Mouse (Mus musculus) frontal cortex, postnatal 14 days (tissue): ENCODE results near the gene Ago3.

Experiments used
- DNase-seq, 2 experiments: peaks; one replicate each; pipeline ENCODE4 v3.0.0; 2022; ENCODE audit warnings: low spot score in 2 of 2

Ago3 gene

GRCm38 (mm10) chr4:126429347-126430079 lies at the start of gene Ago3:
TSS of gene Ago3 (minus strand) at chr4:126429556.
- DNase-seq: peak; percentile 83 to 89

- DNase-seq: no peak
These were observed 43.7 kb upstream of the Ago3 start for GRCm38 (mm10) chr4:126473031-126473430.

DNA sequence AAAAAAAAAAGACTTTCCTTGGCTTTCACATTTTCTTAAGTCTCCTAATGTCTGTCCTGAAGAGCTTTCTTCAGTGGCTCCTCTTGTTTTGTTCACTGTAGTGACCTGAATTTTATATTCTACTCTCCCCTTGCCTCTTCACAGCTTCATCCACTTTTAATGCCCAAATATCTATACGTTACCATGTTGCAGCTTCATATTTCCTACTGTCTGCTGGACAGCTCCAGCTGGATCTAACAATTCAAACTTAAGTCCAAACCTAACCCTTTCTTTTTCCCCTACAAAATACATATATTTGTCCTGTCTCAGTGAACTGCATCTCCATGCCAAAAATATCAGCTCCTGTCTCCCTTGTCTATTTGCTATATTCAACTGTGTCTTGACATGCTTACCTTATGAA lies 40.0 kb upstream of the Ago3 start:
- DNase-seq: no peak

- DNase-seq: no peak
These were observed 39.6 kb upstream of the Ago3 start for GRCm38 (mm10) chr4:126468925-126469324.

DNA sequence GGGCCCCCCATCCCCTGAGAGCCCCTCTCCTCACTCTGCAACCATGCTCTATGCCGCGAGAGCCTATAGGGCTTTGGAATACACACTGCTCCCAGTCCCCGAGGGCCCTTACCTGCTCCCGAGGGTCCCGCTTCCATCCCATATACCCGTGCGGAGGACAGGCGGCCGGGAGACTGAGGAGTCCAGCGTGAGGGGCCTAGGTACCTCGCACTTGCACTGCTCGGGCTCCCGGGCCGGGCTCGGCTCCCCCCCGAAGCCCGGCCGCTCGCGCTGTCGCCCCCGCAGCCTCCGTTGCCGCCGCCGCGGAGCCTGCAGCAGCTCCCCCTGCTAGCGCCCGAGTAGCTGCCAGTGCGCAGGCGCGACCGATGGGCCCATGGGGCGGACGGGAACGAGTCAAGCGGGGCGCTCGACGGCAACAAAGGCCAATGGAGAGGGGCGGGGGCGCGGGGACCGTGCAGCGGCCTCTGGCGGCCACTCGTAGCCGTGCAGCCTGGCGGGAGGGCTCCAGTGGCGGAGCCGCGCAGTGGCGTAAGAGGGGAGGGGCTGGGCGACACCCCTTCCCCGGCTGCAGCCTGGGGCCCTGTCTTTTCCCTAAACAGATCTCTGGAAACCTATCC lies 39.0 kb upstream of the Ago3 start, which contains the start of gene Ago1:
Gene Ago1 (minus strand): TSS at position 299 of the 617 bp plus-strand sequence.
- DNase-seq: peak; percentile 89 to 94

- DNase-seq: peak; percentile 41 to 48
These were observed 38.4 kb upstream of the Ago3 start for GRCm38 (mm10) chr4:126467721-126468284.

DNA sequence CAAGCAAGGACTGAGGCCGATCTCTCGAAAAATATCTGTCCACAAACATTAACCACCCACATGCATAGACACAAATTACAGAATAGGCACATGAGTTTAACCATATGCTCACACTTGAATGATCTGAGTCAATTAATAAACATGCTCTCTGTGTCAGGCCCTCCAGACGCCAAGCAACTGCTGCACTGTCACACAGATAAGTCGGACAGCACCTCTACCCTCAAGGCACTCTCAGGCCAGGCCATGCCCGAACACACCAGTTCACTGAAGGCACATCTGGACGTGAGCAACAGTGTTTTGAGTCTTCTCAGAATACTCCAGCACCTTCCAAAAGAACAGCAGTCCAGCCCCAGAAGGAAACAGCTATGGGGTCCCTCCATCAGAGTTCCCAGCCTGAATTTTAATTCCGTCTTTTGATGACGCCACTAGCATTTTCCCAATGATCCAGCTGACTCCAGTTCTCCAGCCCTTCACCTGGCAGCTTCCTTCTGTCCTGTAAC lies 36.9 kb upstream of the Ago3 start:
- DNase-seq: no peak

GRCm38 (mm10) chr4:126465843-126466242 lies 36.5 kb upstream of the Ago3 start:
- DNase-seq: peak; percentile 26 to 50

DNA sequence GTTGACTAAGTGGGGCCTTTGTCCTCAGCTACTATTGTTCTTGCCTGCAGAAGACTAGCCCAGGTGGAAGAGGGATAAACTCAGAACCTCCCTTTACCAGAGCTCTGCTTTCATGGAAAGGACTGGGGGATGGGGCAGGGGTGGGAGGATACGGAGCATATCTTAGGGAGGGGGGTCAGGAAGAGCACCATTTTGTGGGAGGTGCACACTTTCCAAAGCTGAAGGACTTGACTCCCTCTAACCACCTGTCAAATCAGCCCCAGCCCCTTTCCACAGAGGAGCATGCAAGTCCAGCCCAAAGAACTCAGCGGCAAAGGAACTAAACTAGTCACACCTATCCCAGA lies 35.5 kb upstream of the Ago3 start:
- DNase-seq: no peak

DNA sequence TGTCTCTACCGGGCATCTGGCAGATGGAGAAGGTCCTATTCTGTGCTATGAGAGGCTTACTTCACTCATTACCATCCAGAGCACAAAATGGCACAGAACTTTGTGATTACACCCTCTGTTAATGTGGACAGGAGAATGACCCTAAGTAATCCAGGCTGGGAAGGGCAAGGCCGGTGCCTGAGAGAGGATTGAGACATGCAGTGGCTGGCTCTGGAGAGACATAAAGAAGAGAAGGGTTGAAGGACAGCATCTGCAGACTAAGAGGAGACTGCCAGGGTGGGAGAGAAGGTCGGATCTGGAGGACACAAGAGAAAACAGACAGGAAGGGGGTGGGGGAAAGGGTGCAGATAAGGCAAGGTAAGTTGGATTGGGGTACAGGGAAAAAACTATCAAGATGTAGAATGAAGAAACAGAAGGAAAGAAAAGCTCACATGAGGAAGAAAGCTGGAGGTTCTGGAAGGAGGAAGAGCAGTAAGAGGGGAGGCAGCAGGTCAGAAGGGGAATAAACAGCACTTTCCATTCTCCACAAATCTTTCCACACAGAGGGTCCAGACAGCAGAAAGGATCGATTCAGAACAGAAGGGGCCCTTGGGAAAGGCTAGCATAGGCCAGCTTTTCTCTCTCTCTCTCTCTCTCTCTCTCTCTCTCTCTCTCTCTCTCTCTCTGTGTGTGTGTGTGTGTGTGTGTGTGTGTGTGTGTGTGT lies 35.0 kb upstream of the Ago3 start:
- DNase-seq: no peak

GRCm38 (mm10) chr4:126455441-126455840 lies 26.1 kb upstream of the Ago3 start:
- DNase-seq: no peak

GRCm38 (mm10) chr4:126454547-126455254 lies 25.3 kb upstream of the Ago3 start:
- no peak for DNase-seq

DNA sequence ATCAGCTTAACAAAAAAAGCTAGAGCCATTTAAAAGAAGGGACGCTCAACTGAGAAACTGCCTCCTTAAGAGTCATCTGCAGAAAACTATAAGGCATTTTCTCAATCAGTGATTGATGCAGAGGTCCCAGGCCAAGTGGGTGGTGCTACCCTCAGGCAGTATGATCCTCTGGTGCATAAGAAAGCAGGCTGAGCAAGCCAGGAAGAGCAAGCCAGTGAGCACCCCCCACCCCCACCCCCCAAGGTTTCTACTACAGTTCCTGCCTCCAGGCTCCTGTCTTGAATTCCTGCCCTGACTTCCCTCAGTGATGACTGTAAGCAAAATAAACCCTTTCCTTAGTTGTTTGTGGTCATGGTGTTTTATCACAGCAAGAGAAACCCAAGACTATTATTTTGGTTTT lies 20.9 kb upstream of the Ago3 start:
- no peak for DNase-seq

DNA sequence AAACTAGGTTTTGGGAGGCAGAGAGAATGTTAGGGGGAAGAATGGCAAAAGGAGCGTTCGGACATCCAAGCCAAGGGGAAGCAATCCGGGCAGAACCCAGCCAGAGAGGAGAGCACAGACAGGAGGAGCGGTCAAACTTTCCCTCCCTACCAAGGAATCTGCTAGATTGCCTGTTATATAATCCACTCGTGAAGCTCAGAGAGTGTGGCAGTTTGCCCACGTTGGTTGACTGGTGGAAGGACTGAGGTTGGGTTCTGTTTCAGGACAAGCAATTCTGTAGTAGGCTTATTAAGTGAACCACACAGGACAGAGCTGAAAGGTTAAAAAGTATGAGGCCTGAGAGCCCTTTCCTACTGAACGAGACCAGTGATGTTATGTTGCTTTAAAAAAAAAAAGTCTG lies 17.8 kb upstream of the Ago3 start:
- no peak for DNase-seq

- DNase-seq: no peak
These were observed 15.2 kb upstream of the Ago3 start for GRCm38 (mm10) chr4:126444528-126444927.

- DNase-seq: no peak
These were observed 8.9 kb upstream of the Ago3 start for GRCm38 (mm10) chr4:126438261-126438660.

- DNase-seq: no peak
These were observed 6.9 kb upstream of the Ago3 start for GRCm38 (mm10) chr4:126436268-126436667.

- no peak for DNase-seq
These were observed 4.7 kb upstream of the Ago3 start for GRCm38 (mm10) chr4:126434094-126434493.

- no peak for DNase-seq
These were observed 3.8 kb upstream of the Ago3 start for GRCm38 (mm10) chr4:126433175-126433574.

GRCm38 (mm10) chr4:126431746-126432145 lies 2.4 kb upstream of the Ago3 start:
- DNase-seq: no peak

DNA sequence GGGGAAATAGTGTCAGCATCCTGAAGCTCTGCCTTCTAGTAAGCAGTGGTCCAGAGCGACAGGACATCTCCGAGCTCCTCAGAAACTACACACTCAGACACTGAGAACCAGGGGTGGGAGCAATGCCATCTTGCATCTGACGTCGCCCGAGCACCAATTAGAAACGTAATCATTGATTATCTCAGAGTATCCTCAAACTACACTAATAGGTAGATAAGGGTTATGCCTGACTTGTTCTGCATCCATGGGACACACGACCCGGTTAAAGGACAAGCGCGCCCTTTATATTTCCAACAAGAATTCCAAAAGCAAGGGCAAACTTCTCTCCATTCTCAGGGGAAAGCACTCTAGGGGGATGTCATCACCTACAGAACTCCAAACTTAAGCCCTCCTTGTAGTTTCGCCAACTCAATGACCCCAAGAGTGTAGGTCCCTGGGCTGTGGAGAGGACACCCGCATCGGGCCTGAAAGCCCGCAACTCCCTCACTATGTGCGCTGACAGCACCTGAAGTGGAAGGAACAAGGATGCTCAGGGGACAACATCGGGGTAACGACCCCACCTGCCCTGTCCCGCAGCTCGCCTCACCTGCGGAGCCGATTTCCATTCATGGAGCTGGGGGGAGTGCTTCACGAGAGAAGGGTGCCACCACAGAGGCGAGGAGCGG lies 542 bp downstream of the Ago3 start:
- no peak for DNase-seq
